Mouse (Mus musculus) layer of hippocampus, adult 11-12 months (tissue): ENCODE results near the gene Slc35g1.
"Not testable (repeated sequence)": the region's sequence is repeated elsewhere in the genome, so short reads cannot be mapped to it uniquely, and the experiment has no call there.

Experiments
- DNase-seq: peaks from one replicate; pipeline ENCODE4 v3.0.0; 2022; ENCODE audit warnings: low spot score

Gene Slc35g1

DNA sequence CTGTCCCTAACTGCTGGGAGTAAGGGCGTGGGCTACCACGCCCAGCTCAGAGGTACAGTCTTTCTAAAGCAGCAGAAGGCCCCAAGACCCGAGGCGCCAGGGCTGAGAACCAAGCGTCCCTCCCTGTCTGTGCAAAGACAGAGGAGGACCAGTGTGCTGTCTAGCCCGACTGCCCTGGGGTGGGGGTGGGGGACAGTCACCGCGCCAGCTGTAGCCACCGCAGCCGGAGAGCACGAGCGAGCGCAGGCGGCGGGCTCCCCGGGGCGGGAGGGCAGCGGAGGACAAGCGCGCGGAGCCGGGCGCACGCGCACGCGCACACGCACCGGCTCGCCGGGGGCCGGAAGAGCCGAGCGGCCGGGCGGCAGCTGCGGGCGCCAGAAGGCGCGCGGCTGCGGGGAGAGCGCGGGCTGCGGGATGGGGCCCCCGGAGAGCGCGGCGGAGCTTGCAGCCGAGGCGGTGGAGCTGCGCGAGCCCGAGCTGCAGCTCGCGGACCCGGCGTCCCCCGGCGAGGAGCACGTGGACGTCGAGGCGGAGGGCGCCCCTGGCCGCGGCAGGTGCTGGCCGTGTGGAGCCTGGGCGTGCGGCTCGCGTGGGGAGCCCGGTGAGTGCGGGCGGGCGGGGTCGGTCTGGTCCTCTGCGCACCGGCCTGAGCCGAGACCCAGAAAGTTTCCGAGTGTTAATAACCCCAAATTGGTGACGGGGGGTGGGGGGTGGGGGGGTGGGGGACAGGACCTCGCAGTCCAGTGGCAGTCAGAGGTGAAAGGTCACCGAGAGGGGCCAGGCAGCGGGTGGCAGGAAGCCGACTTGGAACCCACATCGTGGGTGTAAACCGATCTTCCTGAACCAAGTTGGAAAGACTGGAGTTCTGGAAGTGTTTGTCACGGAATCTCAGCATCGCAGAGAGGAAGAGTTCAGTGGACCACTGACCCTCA, at the start of gene Slc35g1:
Gene Slc35g1, plus strand, starts transcription at position 280 of the 932 bp plus-strand sequence.
- peak; percentile 28 for DNase-seq

DNA sequence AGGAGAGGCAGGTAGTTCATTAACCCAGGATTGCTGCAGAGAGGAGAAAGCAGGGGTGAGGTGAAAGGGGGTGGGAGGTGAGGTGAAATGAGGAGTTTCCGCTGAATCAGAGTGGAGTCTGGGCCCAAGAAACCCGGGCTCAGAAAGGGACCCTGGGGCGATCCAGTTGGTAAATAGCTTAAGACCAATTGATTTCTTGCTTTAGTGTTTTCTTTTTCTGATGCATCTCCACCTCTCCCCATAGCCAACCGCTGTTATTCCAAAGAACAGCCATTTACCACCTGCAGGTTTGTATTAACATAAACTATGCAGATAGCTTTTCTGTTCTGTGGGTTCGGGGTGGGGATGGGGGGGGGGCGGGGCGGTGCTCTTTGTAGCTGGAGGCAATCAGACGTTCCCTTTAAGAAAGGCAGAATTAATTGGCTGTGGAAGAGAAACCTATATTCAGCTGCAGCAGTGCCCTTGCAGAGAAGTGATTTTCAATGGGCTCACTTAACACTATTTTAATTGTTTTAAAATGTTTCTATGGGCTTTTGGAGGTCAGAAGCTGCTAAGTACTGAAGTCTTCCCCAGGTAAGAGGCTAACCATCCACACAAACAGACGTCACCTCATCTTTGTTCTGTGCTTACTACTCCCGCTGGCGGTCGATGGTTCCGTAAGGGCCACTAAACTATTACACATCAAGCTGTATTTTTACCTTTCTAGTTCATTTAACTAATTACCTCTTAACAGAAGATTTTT, 47.3 kb upstream of the Slc35g1 start:
- no peak for DNase-seq

DNA sequence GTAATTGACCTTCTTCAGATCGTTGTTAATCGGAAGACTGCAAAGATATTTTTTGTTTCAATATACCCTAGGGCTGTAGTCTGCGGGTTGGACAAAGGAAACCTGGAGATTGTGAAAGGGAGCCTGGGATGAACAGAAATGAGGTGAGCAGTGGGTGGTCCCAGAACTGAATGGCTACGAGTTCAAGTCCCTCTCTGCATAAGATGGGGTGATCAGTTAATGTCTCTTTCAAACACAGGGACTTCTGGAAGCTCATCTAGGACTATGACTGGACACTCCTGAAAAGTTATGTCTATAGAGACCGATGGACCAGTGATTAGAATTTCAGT, 46.8 kb upstream of the Slc35g1 start:
- DNase-seq = no peak

DNA sequence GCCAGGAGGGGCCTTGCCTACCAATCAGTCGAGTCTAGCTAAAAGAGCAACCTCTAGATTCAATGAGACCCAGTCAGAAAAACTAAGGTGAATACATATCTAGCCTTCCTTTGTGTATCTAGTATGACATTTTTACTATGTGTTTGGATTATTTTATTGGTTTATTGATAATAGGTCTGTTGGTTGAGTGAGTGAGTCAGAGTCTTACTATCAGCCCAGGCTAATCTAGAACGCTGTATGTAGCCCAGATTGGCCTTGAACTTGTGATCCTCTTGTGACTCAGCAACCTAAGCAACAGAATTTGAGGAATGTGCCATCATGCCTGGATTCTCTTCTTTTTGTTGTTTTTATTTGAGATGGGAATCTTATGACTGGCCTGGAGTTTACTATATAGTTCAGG, 44.6 kb upstream of the Slc35g1 start:
- no peak for DNase-seq

DNA sequence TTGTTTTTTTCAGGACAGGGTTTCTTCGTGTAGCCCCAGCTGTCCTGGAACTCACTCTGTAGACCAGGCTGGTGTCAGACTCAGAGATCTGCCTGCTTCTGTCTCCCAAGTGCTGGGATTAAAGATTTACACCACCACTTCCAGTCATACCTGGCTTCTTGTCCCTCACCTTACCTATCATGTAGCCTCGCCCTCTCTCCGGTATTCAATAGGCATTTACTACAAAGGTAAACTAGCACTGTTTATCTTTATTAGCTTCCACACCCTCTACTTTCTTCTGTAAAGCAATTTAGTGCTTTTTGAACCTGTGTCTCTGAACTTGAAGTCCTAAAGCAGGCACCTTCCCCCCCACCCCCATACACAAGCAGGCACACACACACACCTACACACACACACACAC, 44.1 kb upstream of the Slc35g1 start:
- DNase-seq = no peak

DNA sequence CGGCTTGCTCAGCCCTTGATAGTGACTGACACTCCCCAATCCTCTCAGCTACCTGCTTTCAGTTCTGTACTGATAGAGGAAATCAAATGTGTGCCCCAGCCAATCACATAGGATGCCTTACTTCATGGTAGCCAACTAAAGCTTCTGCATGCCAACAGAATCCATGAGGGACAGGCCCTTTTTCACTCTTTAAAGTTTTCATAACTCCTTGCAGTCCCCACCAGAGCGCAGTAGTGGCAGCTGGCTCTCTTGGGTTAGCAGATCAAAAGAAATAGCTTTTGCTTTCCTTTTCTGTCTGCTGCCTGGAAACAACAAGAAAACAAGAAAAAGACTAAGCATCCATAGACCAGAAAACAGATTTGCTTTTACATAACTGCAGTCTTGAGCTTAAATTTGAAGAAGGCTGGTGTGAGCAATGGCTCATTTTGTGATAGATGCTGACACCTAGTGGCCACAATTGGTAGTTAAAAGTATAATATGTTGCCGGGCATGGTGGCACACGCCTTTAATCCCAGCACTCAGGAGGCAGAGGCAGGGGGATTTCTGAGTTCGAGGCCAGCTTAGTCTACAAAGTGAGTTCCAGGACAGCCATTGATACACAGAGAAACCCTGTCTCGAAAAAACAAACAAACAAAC, 43.2 kb upstream of the Slc35g1 start:
- peak; percentile 64 for DNase-seq

DNA sequence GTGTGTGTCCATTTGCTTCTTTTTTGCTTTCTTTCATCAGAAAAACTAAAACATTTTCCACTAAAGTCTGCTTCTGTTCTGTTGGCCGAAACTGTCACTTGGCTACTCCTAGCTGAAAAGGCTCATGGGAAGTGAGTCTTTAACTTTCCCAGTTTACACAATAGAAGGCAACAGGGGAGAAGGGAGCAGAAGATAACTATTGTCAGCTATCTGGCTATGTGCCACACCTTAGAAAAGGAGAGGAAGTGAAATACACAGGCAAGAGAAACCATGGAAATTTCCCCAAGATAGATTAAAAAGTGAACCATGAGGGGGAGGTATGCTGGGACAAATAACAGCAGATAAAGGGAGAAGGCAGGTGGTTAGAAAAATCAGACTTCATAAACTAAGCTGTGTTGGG, 41.5 kb upstream of the Slc35g1 start:
- no peak for DNase-seq

DNA sequence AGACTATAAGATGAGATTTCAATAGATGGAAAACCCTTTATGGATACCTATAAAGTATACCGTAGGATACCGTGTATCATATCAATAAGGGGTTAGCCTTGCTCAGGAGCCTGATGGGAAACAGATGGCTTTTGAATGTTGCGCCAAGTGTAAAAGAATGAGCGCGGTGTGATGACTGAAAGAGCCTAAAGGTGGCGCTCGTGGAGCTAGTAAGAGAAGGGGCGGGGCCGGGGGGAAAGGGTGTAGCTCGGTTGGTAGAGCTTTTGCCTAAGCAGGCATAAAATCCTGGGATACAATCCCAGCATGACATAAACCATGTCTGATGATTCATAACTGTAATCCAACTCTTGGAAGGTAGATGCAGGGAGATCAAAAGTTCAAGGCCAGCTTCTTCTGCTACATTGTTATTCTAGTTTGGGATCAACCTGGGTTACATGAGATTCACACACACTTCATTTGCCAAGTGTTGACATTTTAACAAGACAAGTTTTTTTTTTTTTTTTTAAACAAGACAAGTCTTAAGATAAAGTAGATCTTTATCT, 40.9 kb upstream of the Slc35g1 start:
- no peak for DNase-seq

DNA sequence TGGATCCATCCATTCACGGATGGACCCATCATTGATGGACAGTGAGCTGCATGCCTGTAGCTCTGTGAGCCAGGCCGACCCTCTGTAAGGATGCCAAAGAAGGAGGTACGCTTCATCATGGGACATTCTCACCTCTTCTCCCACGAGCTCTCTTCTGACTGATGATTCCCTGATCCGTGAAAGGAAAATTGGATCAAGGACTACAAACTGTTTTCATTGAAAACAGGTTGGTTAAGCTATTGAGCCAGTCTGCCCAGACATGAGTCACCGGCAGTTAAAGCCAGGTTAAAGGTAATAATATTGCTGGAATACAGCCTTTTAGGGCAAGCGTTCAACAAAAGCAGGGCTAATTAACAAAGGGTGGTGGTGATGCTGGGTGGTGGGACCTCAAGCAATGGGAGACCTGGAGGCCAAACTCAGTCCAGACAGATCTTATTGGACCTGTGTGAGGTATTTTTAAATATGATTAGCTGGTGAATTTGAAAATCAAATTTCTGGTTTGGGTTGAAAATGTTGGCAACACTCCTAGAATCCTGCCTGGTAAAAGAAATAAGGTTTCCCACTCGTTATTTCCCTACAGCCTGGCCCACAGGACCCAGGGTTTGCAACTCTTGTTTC, 39.5 kb upstream of the Slc35g1 start:
- DNase-seq = no peak

DNA sequence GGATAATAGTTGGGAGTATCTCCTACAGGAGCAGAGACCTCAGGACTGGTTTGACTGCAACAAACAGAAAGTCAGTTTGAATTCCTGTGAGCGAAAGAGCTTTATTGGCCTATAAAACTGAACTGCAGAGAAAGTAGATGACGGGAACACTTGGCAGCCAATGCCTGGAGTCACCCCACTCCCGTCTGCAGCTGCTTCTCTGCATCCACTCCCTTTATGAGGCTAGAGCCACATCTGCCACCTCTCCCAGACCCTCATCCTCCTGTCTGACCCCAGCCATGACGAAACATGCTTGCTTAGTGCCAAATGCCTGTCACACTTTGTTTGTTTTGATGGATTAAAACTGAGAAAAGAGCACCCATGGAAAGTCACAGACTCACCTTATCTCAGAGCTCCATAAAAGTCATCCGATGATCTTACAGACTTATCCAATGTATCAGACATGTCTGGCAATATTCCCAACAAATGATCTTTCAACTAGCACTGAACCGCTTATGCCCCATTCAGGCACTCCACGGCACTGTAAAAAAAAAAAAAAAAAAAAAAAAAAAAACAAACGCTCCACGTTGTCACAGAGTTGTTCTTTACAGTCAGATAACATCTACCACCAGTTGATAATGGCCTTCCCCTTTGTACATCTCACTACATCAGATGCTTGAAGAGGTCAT, 37.7 kb upstream of the Slc35g1 start:
- DNase-seq = no peak

DNA sequence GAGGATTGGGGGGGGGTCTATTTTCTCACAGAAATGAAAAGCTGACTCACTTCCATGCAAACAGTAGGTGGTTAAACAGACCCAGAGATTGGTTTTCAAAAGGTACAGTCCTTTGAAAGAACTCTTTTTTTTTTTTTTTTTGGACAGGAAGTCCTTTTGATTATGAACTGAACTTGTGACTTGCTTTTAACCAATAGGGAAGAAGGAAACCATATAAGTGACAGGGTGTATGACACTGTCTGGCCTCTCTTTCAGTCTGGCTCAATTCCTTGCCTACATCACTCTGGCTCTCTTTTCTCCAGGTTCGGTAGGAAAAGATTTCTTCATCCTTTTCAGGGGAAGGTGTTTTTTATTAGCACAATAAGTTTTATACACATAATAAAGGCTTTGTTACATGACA, 36.5 kb upstream of the Slc35g1 start:
- no peak for DNase-seq

DNA sequence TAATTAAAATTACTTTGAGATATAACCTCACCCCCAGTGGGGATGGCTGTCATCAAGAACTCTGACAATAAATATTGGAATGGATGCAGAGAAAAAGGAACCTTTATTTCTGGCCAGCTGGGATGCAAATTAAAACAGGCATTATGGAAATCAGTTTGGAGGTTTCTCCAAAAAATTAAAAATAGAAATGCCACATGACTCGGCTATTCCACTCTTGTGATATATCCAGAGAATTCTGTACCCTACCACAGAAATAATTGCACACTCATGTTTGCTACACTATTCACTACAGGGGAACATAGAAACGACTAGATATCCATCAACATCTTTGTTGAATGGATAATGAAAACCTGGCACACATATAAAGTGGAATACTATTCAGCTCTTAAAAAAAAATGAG, 33.9 kb upstream of the Slc35g1 start:
- DNase-seq = no peak

DNA sequence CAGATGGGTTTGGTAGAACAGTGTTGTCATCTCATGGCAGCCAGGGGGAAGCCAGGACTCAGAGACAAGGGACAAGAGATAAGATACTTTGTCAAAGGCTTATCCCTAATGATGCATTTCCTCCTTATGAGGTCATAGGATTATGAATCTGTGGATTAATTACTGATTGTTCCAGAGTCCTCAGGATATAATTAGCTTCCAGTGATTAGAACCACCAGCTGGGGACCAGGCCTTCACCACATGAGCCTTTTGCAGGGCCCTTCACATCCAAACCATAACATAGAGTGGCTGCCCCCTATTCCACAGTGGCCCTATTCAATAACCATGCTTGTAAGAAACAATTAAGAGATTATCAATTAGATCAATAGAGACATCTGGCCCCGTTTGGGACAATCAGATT, 32.4 kb upstream of the Slc35g1 start:
- DNase-seq = no peak

DNA sequence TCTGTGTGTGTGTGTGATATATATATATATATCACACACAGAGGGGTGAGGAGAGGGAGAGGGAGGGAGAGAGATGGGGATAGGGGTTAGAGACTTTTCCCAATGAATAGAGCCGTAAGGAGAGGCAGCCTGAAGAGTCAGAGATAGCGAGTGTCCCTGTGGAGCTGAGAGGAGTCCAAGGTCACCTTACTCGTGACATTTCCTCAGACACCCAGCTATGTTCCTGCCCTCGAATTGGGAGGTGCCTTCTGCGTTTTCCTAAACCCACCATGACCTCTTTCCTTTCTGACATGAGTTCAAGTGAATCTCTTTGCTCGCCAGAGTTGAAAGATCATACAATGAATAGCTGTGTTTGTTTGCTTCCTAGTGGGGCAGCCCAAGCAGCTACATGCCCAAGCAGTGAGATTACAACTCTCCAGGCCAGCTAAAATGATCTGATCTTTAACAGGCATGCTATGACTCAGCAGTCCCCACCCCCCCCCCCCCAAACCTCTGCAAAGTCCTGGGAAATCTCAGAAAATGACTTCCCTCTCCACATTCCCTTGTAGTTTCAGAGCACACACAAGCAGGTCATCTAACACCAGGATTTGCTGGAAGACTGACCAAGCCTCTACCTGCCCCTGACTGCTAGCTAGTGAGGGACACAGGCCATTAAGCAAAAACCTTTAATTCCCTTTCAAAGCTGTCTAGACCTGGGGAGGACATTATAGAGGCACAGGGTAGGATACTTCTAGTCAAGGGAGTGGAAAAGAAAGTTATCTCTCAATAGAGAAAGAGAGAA, 31.7 kb upstream of the Slc35g1 start:
- no peak for DNase-seq

DNA sequence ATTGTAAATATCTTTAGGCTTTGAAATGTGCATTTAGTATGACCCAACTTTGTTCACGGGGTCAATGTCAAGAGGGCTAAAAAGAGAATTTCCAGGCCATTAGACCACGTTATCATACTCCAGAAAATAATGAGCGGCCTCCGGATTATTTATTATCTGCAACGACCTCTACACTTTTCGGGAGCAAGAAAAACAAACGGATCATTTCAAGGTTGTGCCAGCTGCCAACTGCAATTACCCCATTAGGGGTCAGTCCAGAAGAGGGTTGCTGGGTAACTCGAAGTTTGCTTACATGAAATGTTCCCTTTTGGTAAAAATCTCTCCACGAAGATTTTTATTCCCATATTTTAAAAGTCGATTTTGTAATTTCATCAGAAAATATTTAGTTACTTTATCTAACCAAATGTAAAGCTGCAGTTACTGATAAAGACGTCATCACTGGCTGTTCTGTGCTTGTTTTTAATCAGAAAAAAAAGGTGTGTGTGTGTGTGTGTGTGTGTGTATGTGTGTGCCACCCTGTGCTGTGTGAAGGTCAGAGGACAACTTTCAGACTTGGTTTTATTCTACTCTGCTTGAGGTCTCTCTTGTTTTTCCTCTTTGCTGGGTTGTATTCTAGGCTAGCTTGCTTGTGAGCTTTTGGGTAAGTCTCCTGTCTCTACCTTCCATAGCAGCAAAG, 30.7 kb upstream of the Slc35g1 start:
- DNase-seq = no peak

DNA sequence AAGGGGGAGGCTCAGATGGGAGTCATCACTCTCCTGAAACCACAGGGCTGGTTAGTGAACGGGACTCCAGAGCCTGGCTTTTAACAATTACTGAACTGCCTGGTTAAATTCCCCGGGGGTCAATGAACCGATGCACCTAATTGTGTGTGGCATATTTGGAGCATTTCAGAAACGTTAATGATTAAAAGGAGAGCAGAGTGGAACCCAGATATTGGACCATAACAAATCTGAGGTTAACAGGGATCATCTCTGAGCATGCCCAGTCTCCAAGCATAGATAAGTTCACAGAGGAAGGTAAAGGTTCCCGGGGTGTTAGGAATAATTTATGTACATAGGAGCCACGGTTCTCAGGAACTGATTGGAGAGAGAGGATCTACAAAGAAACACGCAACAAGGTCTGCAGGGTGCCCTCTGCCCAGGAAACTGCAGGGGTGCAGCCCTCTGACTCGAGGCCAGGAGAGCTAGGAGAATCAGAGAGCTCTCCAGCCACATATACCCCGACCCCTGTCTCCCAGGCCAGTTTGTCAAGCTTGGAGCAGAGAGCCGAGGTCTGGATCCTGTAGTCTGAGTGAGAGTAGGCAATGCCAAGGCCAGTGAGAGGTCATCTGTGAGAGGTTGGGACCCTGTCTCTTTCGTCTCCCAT, 23.2 kb upstream of the Slc35g1 start:
- no peak for DNase-seq

DNA sequence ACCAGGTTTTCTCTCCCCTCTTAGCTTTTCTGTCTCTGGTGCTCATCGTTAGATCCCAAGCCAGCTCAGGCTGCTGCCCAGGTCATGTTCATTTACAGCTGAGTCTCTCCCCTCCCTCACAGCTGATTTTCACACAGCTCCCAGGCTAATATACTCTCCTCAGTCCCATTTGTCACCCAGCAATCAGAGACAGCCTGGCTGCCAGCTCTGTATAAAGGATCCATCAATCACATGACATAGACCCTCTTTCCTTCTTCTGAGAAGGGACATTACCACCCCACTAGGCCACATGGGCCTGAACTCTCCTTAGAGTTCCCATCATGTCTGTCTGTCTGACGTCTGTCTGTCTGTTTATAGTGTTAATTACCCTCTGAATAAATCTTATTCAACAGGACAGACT, 22.4 kb upstream of the Slc35g1 start:
- DNase-seq = no peak

DNA sequence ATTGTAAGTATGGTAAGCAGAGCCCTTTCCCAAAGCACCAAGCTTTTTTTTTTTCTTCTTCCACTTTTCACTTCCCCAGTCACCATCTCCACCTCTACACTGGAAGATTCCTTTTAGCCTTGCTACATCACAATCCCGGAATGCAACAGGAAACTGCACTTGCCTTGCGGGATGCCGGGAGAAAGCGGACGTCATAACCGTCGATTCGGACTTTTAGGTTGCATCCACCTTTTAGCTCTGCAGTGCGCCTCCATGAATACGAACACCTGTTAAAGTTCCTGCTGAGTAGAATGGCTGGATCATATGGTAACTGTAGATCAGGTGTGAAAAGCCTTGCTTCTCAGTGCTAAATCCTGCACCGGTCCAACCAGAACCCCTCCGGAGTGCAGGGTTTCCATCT, 12.0 kb upstream of the Slc35g1 start:
- DNase-seq = no peak

DNA sequence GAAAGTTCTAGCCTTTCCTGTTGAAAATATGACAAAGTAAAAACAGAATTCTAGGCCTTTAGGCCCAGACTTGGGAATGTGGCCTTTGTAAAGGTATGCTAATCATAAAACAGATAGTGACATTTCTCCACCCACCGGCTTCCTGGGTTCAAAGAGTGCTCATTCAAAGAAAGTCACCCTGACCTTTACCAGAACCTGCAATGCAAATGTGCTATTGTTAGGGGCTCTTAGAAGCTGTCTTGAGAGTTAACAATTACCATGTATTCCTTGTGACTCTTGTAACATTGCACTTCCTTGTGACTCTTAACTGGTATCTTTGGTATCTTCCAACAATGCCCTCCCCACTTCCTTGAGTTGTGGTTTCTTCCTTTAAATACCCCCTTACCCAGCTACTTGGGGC, 8.8 kb upstream of the Slc35g1 start:
- not testable (repeated sequence) for DNase-seq

DNA sequence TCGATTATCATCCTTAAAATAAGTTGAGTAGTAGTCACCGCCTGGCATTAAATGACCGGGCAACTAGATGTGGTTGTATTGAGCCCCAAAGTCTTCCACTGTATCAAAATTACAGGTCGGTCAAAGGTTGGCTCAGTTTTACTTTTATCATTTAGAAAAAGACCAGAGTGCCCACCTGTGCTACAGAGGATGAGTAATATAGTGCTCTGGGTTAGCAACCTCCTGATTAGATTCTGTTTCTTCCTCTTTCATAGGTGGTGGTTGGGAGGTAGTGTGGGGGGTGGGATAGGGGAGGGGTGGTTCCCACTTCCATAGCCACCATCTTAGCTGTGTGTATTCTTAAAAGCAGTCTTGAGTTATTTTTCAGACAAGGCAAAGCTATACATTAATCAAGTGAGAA, 7.9 kb upstream of the Slc35g1 start:
- no peak for DNase-seq
